Mouse (Mus musculus) thymus, postnatal 25 days (tissue): ENCODE data around the gene Mrpl55.

Source experiments
- DNase-seq: peaks from one replicate; pipeline ENCODE4 v3.0.0; 2022

Mrpl55 gene

GRCm38 (mm10) chr11:59228122-59228953 lies 26.1 kb downstream of the Mrpl55 start, which contains the start of gene Arf1:
Gene Arf1 (minus strand): TSS chr11:59228270.
- peak; percentile 98 for DNase-seq

GRCm38 (mm10) chr11:59230144-59230760 lies 28.0 kb downstream of the Mrpl55 start:
- peak; percentile 57 for DNase-seq

GRCm38 (mm10) chr11:59232797-59233196 lies 30.5 kb downstream of the Mrpl55 start:
- no peak for DNase-seq

GRCm38 (mm10) chr11:59238525-59239427 lies 36.5 kb downstream of the Mrpl55 start:
- DNase-seq = peak; percentile 25

- DNase-seq = no peak
Observed at GRCm38 (mm10) chr11:59239428-59239785, 37.1 kb downstream of the Mrpl55 start.

- DNase-seq = no peak
Observed at GRCm38 (mm10) chr11:59239796-59240195, 37.5 kb downstream of the Mrpl55 start.

- DNase-seq = no peak
Observed at GRCm38 (mm10) chr11:59241841-59242240, 39.6 kb downstream of the Mrpl55 start.

- DNase-seq = no peak
Observed at GRCm38 (mm10) chr11:59243856-59244255, 41.6 kb downstream of the Mrpl55 start.

GRCm38 (mm10) chr11:59248101-59248500 lies 45.8 kb downstream of the Mrpl55 start:
- DNase-seq = no peak
